Mouse (Mus musculus) inflammation-experienced regulatory T-cells, adult 16 weeks (primary cell): Measurements from ENCODE around the gene Mroh3. TPM values are rescaled to one million over a fixed set of nuclear protein-coding genes. Genes with fewer than 3 reads are reported as not detected.

Source experiments
- polyA plus RNA-seq: library from polyadenylated mRNA; unstranded; fragments of 100-300 nt; shearing (Covaris generic); gene quantifications from one replicate; pipeline ENCODE4 v1.2.1, GENCODE M21; 2017

Gene Mroh3
- not detected for polyA plus RNA-seq

DNA sequence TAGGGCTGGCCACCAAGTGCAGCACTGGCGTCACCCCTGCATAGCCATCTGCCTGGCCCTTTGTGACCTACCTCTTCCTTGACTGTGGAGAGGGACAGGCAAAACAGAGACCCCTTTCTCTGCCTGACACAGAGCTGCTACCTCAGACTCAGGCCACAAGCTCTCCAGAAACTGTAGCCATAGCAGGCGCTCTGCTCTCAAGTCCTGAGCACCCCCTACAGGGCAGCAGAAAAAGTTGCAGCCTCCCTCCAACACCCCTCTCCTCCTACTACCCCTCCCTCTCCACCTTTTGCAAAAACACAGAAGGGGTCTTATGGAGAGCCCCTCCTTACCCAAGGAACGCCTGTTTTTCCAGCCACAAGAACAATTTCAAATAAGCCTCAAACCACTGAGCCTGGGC lies at the start of gene Mroh3:
Mroh3 (minus strand) TSS at position 26 of the 400 bp plus-strand sequence.

DNA sequence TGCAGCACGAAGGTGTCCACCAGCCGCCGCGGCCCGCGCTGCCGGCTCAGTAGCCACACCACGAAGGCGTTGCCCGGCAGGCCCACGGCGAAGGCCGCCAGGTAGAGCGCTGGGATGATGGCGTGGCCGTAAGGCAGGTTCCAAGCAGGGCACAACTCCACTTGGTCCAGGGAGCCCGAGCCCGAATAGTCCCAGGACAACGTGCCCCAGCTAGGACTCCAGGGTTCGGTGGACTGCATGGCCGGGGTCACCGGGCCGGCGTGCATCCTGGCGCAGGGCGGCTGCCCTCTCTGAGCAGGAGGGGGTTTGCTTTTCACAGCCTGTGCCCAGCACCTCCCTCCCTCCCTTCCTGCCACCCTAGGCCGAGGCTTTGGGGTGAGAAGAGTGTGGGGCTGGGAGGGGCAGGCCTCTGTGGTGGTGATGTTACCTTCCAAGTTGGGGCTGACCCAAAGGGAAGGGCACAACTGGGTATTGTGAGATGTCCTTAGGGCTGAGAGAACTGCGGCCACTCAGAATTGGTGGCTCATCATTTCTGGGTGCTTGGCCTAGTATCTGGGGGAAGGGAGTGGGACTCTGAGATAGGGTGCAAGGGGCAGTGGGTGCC lies 48.1 kb upstream of the Mroh3 start, which contains the start of gene Gpr25:
Gpr25 (minus strand) TSS at position 239 of the 604 bp plus-strand sequence.

DNA sequence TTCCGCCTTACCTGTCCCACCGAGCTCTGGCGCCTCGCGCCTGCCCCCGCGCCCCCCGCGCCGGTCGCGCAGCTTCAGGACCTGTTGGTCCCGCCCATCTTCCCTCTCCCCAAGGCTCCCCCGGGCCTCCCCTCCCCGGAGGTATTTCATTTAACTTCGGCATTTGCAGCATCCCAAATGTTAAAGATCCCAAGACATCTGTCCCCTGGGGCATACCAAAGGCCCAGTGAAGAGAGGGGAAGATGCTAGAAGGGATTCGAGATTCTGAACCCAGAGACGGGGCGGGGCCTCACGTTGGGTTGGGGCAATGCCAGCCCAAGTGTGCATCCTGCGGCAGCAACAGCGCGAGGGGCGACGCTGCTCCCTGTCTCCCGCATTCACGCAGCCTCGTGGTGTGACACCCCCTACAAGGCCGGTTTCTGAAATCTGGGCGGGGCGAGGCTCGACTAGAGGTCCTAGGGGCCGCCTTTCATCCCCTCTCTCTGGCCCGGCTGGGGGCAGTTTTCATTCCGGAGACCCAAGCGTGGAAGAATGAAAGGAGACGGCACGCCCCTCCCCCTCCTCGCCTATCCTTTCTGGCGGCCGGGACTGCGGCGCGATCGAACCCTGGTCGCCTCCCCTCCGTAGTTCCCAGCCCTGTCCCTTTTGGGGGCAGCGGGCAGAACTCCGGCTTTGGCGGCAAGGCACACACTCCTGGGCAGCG lies 21.4 kb upstream of the Mroh3 start, which contains the start of gene Inava:
Inava (minus strand) TSS at position 373 of the 703 bp plus-strand sequence.

Other genes starting within 250 kb of the Mroh3 start
- gene Igfn1, start 206.5 kb downstream of the Mroh3 start, polyA plus RNA-seq, result not detected
- 41.1 TPM for gene Tmem9, start 204.7 kb downstream of the Mroh3 start, polyA plus RNA-seq
- not detected for gene Ascl5, start 162.0 kb downstream of the Mroh3 start, polyA plus RNA-seq
- 6.3 TPM for gene Cacna1s, start 160.1 kb downstream of the Mroh3 start, polyA plus RNA-seq
- 38.0 TPM for gene Kif21b, start 81.4 kb downstream of the Mroh3 start, polyA plus RNA-seq
- gene Inava, start 21.4 kb upstream of the Mroh3 start, polyA plus RNA-seq, result not detected
- gene Gpr25, start 48.0 kb upstream of the Mroh3 start, polyA plus RNA-seq, result not detected
- 2.6 TPM for gene Camsap2, start 133.3 kb upstream of the Mroh3 start, polyA plus RNA-seq
- 18.9 TPM for gene Ddx59, start 202.4 kb upstream of the Mroh3 start, polyA plus RNA-seq